Mouse (Mus musculus) stomach, postnatal 0 days (tissue): ENCODE measurements at regions not wholly inside any gene's neighbourhood (a gene's known extent, or its start where the extent isn't known, plus 50 kb on each side); places are given as distances from the start of the nearest gene placed in this dataset.

Source experiments
- CTCF ChIP-seq: IDR thresholded peaks from 2 replicates; pipeline ENCODE4 v1.5.1; 2016; ENCODE audit warnings: antibody characterized with exemption, low read depth, mild to moderate bottlenecking, moderate library complexity
- EP300 ChIP-seq: optimal IDR thresholded peaks from 2 replicates; pipeline ENCODE3; 2016; ENCODE audit warnings: antibody characterized with exemption

DNA sequence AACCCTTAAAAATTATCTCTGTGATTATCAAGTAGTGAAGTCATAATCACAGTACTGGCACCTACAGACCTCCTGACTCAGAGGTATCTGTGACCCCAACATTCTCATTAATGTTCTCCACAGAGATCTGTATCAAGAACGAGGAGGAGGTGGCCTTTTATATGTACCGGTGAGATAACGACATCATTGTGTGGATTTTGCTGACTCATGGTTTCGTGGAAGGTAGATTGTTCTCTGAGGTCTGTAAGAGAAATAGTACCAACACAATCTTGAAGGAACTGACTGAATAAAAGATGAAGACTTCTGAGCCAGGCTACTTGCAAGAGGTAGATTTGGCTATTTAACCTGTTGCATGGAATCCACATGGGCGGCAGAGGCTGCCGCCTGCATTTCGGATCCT, 216.3 kb upstream of the Aco1 start:
- no peak for TF ChIP-seq CTCF
- TF ChIP-seq EP300: no peak
